Mouse (Mus musculus): ENCODE data around the gene Hsd17b12.

The Hsd17b12 gene

GRCm38 (mm10) chr2:94069482-94069881, 88.3 kb downstream of the Hsd17b12 start:
- DNase-seq (ENCODE audit: low read depth): no peak

- no peak for DNase-seq (ENCODE audit: low read depth)
Measured at GRCm38 (mm10) chr2:94066540-94067135, 91.1 kb downstream of the Hsd17b12 start.

- DNase-seq (ENCODE audit: low read depth): no peak
Measured at GRCm38 (mm10) chr2:94066120-94066519, 91.6 kb downstream of the Hsd17b12 start.

- DNase-seq (ENCODE audit: low read depth): no peak
Measured at GRCm38 (mm10) chr2:94062791-94063190, 95.0 kb downstream of the Hsd17b12 start.

- no peak for DNase-seq (ENCODE audit: low read depth)
Measured at GRCm38 (mm10) chr2:94059459-94059858, 98.3 kb downstream of the Hsd17b12 start.

GRCm38 (mm10) chr2:94054813-94055212, 103.0 kb downstream of the Hsd17b12 start:
- peak; percentile 31 for DNase-seq (ENCODE audit: low read depth)

GRCm38 (mm10) chr2:94051952-94052351, 105.8 kb downstream of the Hsd17b12 start:
- DNase-seq (ENCODE audit: low read depth): peak; percentile 43

- no peak for DNase-seq (ENCODE audit: low read depth)
Measured at GRCm38 (mm10) chr2:94050901-94051300, 106.9 kb downstream of the Hsd17b12 start.

- no peak for DNase-seq (ENCODE audit: low read depth)
Measured at GRCm38 (mm10) chr2:94049471-94050176, 108.1 kb downstream of the Hsd17b12 start.

GRCm38 (mm10) chr2:94048733-94049470, 108.9 kb downstream of the Hsd17b12 start:
- DNase-seq (ENCODE audit: low read depth): no peak

- no peak for DNase-seq (ENCODE audit: low read depth)
Measured at GRCm38 (mm10) chr2:94048271-94048670, 109.5 kb downstream of the Hsd17b12 start.

- peak; percentile 12 for DNase-seq (ENCODE audit: low read depth)
Measured at GRCm38 (mm10) chr2:94045411-94046090, 112.2 kb downstream of the Hsd17b12 start.

- no peak for DNase-seq (ENCODE audit: low read depth)
Measured at GRCm38 (mm10) chr2:94044174-94044573, 113.6 kb downstream of the Hsd17b12 start.

GRCm38 (mm10) chr2:94043662-94044061, 114.1 kb downstream of the Hsd17b12 start:
- DNase-seq (ENCODE audit: low read depth): no peak

- DNase-seq (ENCODE audit: low read depth): no peak
Measured at GRCm38 (mm10) chr2:94042461-94042860, 115.3 kb downstream of the Hsd17b12 start.

GRCm38 (mm10) chr2:94040391-94041125, 117.2 kb downstream of the Hsd17b12 start:
- DNase-seq (ENCODE audit: low read depth): no peak

- DNase-seq (ENCODE audit: low read depth): peak; percentile 31
Measured at GRCm38 (mm10) chr2:94035428-94036331, 122.1 kb downstream of the Hsd17b12 start.

- DNase-seq (ENCODE audit: low read depth): no peak
Measured at GRCm38 (mm10) chr2:94030602-94031001, 127.2 kb downstream of the Hsd17b12 start.

GRCm38 (mm10) chr2:94024637-94025036, 133.1 kb downstream of the Hsd17b12 start:
- no peak for DNase-seq (ENCODE audit: low read depth)

All from fibroblast of lung, adult 2 months (primary cell).